Mouse (Mus musculus) stomach, postnatal 0 days (tissue): ENCODE measurements around the gene 1700030K09Rik.

ENCODE experiments used
- CTCF ChIP-seq: IDR thresholded peaks from 2 replicates; pipeline ENCODE4 v1.5.1; 2016; ENCODE audit warnings: antibody characterized with exemption, low read depth, mild to moderate bottlenecking, moderate library complexity
- EP300 ChIP-seq: optimal IDR thresholded peaks from 2 replicates; pipeline ENCODE3; 2016; ENCODE audit warnings: antibody characterized with exemption

GRCm38 (mm10) chr8:72443338-72443993 is at the start of gene 1700030K09Rik, which contains the start of gene Calr3:
- TF ChIP-seq CTCF = no peak
- TF ChIP-seq EP300 = no peak
